Comparison of ENCODE assay signal across 7 mouse cellular contexts in the genomic region with DNA sequence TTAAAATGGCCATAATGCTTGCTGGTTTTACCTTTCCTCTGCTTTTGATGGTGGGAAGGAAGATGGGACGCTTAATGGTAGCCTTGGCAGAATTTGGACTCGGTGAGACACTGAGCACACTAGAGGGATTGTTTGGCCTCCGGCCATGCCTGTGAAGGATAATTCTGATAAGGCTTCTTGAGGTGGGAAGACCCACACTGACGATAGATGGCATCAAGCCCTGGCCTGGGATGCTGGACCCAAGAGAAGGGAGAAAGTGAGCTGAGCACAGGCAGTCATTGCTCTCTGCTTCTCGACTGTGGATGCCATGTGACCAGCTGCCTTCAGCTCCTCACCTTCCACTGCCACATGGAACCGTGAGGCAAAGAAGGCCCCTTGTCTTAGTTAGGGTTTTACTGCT.
"Had no signal": no experiment of that assay in that cellular context is flagged by ENCODE, and none has a peak within 500 bp of the region (broad histone marks: within the 10 kb centered on the region; RNA-seq: fewer than 3 reads in every experiment).

No protein-coding gene starts in this region.

- DNase-seq: kidney, postnatal 10 days; layer of hippocampus, postnatal 36 days; left cerebral cortex, postnatal 4 days; liver, postnatal 0 days; lung, embryonic 14.5 days; thymus, adult 18-20 months; thymus, postnatal 36 days had no signal
